Mouse (Mus musculus) ES-Bruce4 (cell line): ENCODE measurements around the gene Nt5c3b.

Source experiments
- CTCF ChIP-seq: IDR thresholded peaks from one replicate; pipeline ENCODE4 v1.8.1; 2011; ENCODE audit warnings: low read depth, low read length
- POLR2A ChIP-seq: IDR thresholded peaks from one replicate; pipeline ENCODE4 v1.8.1; 2011; ENCODE audit warnings: low read length; ENCODE audit not compliant: insufficient read depth

DNA sequence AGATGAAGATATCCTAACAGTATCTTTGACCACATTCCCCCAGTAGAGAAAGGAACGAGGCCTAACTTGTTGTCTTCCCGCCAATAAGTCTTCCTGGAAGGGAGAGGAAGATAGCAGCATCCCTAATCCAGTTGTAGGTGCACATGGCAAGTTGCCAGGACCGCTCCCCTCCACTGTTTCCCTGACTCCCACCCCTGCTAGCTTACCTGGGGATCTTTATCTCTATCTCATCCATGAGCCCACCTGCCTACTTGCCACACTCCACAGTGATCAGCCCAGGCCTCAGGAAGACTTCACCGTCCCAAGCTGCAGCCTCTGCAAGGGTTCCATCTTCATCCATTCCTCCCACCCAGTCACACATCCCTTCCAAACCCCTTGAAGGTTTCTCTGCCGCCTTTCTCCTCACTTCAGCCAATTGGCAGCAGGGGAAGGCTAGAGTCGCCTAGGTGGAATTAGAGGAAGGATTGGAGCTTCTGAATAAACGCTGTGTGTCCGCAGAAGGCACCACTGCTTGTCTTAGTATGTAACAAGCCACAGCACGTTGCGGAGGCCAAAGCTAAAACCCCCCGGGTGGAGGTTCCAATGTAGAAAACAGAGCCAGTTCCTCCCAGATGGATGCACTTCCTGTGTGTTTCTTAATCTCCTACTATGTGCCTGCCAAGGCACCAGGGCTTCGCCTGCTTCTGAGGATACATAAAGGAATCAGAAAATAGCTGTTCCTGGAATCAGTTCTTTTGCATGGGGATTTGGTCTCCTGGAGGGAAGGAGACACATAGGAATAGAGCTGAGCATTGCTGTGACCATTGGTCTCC, 41.7 kb downstream of the Nt5c3b start:
- no peak for TF ChIP-seq CTCF
- no peak for TF ChIP-seq POLR2A
